Mouse (Mus musculus) liver, postnatal 0 days (tissue): ENCODE results near the gene Slc4a10. TPM values are rescaled to one million over a fixed set of nuclear protein-coding genes. Genes with fewer than 3 reads are reported as not detected.

Experiments used
- ATAC-seq: fragments of 200-750 bp; cut with Nextera tagmentation; 2 replicates; pipeline ENCODE4 v1.8.0; 2017; ENCODE audit warnings: mild to moderate bottlenecking, moderate library complexity
- DNase-seq: peaks from one replicate; pipeline ENCODE4 v3.0.0-alpha.2; 2016
- H3K27ac ChIP-seq: fragments of 300-500 bp; sonication (generic); 2 replicates; pipeline ENCODE4 v1.5.1; 2014; ENCODE audit warnings: antibody characterized with exemption, moderate library complexity, mild to moderate bottlenecking, low read depth
- H3K27me3 ChIP-seq: fragments of 300-500 bp; sonication (generic); 2 replicates; pipeline ENCODE4 v1.6.1; 2014; ENCODE audit warnings: low read length, control low read depth, mixed read lengths; ENCODE audit not compliant: insufficient read depth
- H3K36me3 ChIP-seq: fragments of 300-500 bp; sonication (generic); replicated peaks from 2 replicates; pipeline ENCODE4 v1.6.1; 2014; ENCODE audit warnings: mild to moderate bottlenecking, control low read depth, low read length, moderate library complexity, mixed read lengths; ENCODE audit not compliant: insufficient read depth
- H3K4me1 ChIP-seq: fragments of 300-500 bp; sonication (generic); 2 replicates; pipeline ENCODE4 v1.6.1; 2014; ENCODE audit warnings: antibody characterized with exemption, mild to moderate bottlenecking, control low read depth; ENCODE audit not compliant: insufficient read depth
- H3K4me2 ChIP-seq: fragments of 300-500 bp; sonication (generic); 2 replicates; pipeline ENCODE4 v1.6.1; 2014; ENCODE audit warnings: low read depth, mild to moderate bottlenecking, low read length, moderate library complexity, mixed read lengths
- H3K4me3 ChIP-seq: fragments of 300-500 bp; sonication (generic); 2 replicates; pipeline ENCODE4 v1.5.1; 2014; ENCODE audit warnings: low read depth, low read length
- H3K9ac ChIP-seq: fragments of 300-500 bp; sonication (generic); replicated peaks from 2 replicates; pipeline ENCODE4 v1.6.1; 2014; ENCODE audit warnings: mild to moderate bottlenecking, moderate library complexity
- H3K9me3 ChIP-seq: fragments of 300-500 bp; sonication (generic); 2 replicates; pipeline ENCODE4 v1.6.1; 2016; ENCODE audit warnings: mild to moderate bottlenecking, control low read depth, low read length, mixed read lengths
- CTCF ChIP-seq: sonication (generic); IDR thresholded peaks from 2 replicates; pipeline ENCODE4 v1.5.1; 2016; ENCODE audit warnings: antibody characterized with exemption, low read depth
- EP300 ChIP-seq: IDR thresholded peaks from 2 replicates; pipeline ENCODE4 v1.6.1; 2016; ENCODE audit warnings: antibody characterized with exemption, low read depth, mild to moderate bottlenecking
- WGBS: fragments of 180-500 bp; shearing (Covaris S2); extraction: QIAGEN DNeasy Blood & Tissue Kit; methylation state at CpG from one replicate; pipeline ENCODE4 v1.1.7; 2014; ENCODE audit not compliant: insufficient replicate concordance; 5-methylcytosine and 5-hydroxymethylcytosine counted together
- polyA plus RNA-seq: library from polyadenylated mRNA; unstranded; fragments of >200 nt; fragmentation: Nextera tagmentation; extraction: Ambion mirVana; gene quantifications from 2 replicates; pipeline ENCODE4 v1.2.1, GENCODE M21; 2015

Slc4a10 gene
- polyA plus RNA-seq, 1 experiment from 2014 or later = 0.05 TPM

DNA sequence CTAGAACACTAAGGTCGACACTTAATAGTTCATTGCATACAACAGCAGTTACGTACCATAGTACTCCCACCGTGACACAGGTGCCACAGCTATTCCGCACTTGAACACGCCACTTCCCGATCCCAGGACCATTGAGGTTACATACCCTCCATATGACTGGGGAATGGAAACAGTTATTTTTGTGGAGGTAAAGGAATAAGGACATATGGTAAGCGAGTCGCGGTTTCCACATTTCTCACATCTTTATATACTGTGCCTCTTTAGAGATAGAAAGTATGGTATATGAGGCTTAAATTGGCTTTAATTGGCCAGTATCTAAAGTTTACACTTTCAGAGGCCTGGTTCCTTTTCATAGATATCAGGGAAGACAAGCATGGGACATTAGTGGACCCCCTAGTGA lies 301.5 kb downstream of the Slc4a10 start:
- H3K4me3 ChIP-seq = no peak overlapping the region
- 88% methylated on average over 9 of the region's 9 CpGs for WGBS

DNA sequence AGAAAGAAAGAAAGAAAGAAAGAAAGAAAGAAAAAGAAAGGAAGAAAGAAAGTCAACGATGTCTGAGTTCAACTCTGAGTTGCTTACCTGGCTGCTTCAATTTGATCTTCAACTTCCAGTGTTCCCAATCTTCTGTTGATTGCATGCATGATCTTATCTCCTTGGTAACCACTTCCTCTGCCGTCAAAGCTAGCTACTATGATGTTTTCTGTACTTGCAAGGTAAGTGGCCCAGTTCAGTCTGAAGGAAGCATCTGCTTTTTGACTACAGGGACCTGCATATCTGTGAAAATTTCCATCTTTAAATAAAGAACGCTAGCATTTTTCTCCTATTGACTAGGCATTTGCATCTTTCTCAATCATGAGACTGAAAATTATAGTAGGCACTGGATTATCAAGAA lies 305.8 kb downstream of the Slc4a10 start:
- H3K27me3 ChIP-seq = no peaks in the 10 kb centered on the region
- no peak for ATAC-seq
- TF ChIP-seq CTCF = no peak
- no peak for TF ChIP-seq EP300
- H3K4me2 ChIP-seq = no peak overlapping the region
- H3K4me1 ChIP-seq = no peaks in the 10 kb centered on the region
- 59% methylated on average over 3 of the region's 3 CpGs for WGBS
- no peak overlapping the region for H3K27ac ChIP-seq
- no peak overlapping the region for H3K4me3 ChIP-seq
- H3K9ac ChIP-seq = no peak overlapping the region
- H3K36me3 ChIP-seq = no peaks in the 10 kb centered on the region; the same call in 1 of the 2 replicates
- H3K9me3 ChIP-seq = no peaks in the 10 kb centered on the region; the same call in 1 of the 2 replicates
- DNase-seq = no peak

More for the DNA sequence above, 301.5 kb downstream of the Slc4a10 start:
- no peaks in the 10 kb centered on the region for H3K27me3 ChIP-seq
- no peak overlapping the region for H3K27ac ChIP-seq
- H3K9ac ChIP-seq = no peak overlapping the region
- no peaks in the 10 kb centered on the region; the same call in 1 of the 2 replicates for H3K9me3 ChIP-seq
- no peaks in the 10 kb centered on the region for H3K4me1 ChIP-seq
- no peak overlapping the region for H3K4me2 ChIP-seq
- no peaks in the 10 kb centered on the region for H3K36me3 ChIP-seq
- DNase-seq (no peak), ATAC-seq (no peak)
- TF ChIP-seq EP300 (no peak), CTCF (no peak)

DNA sequence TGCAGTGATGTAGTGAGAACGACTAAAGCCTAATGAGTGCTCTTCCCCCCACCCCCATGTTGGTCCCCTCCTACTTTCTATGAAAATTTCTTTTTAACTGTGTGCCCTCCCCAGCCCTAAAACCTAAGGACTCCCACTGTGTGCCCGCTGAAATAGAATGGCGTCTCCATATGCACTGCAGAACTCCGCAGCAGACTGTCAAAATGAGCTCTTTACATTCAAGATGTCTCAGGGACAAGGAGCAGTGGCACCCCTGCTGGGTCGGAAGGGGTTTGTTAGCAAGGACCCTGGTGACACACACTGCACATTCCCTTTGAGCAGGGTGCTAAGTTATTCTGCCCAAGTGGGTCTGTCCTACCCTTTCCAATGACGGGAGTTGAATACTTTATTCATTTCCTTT lies 309.5 kb downstream of the Slc4a10 start:
- H3K4me1 ChIP-seq = no peaks in the 10 kb centered on the region
- H3K36me3 ChIP-seq = no peaks in the 10 kb centered on the region; the same call in 1 of the 2 replicates
- H3K27me3 ChIP-seq = no peaks in the 10 kb centered on the region
- WGBS = 69% methylated on average over 6 of the region's 6 CpGs
- TF ChIP-seq EP300 = no peak
- TF ChIP-seq CTCF = no peak
- no peak overlapping the region for H3K9ac ChIP-seq
- H3K4me3 ChIP-seq = no peak overlapping the region
- DNase-seq = no peak
- H3K4me2 ChIP-seq = no peak overlapping the region
- no peaks in the 10 kb centered on the region; the same call in 1 of the 2 replicates for H3K9me3 ChIP-seq
- no peak for ATAC-seq
- no peak overlapping the region for H3K27ac ChIP-seq

DNA sequence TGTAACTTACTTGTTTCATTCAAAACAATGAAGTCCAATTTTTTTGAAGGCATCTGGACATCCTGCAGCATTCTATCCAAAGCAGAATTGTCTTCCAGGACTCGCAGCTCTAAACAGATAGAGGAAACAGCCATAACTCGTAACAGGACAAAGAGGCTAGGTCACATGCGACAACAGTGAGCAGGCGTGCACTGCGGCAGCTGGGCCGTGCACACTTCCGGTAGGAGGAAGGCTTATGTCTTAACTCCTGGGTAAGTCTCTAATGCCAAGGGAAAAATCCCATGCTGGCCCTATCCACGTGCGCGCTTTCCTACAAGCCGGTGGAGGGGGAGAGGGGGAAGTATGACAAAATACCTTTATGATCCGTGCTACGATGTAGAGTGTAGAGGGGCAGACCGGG lies 310.3 kb downstream of the Slc4a10 start:
- 75% methylated on average over 14 of the region's 14 CpGs for WGBS
- Histone ChIP-seq H3K36me3 (no peaks in the 10 kb centered on the region; the same call in 1 of the 2 replicates), H3K9ac (no peak overlapping the region), H3K27ac (no peak overlapping the region), H3K9me3 (no peaks in the 10 kb centered on the region; the same call in 1 of the 2 replicates), H3K27me3 (no peaks in the 10 kb centered on the region), H3K4me3 (no peak overlapping the region), H3K4me2 (no peak overlapping the region), H3K4me1 (no peaks in the 10 kb centered on the region)
- no peak for ATAC-seq
- DNase-seq = no peak
- no peak for TF ChIP-seq EP300
- TF ChIP-seq CTCF = no peak

DNA sequence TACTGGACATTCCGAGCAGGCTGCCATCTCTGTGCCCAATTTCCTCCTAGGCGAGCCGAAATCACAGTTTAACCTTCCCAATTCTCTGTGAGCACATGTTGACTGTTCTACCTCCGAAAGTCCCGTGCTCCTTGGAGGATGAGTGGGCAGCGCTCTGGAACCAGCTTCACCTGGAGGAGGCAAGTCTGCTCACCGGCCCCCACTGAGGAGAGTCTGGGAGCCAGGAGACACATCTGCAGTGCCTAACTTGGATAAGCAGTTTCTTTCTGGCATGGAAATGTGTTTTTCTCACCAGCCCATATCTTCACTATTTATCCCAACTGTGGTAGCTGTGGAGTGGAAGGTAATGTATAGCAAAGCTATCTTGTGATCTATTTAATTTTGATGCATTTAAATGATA lies 311.0 kb downstream of the Slc4a10 start:
- Histone ChIP-seq H3K36me3 (no peaks in the 10 kb centered on the region; the same call in 1 of the 2 replicates), H3K27me3 (no peaks in the 10 kb centered on the region), H3K9me3 (no peaks in the 10 kb centered on the region; the same call in 1 of the 2 replicates), H3K4me2 (no peak overlapping the region), H3K27ac (no peak overlapping the region), H3K4me1 (no peaks in the 10 kb centered on the region), H3K4me3 (no peak overlapping the region), H3K9ac (no peak overlapping the region)
- DNase-seq (no peak), ATAC-seq (no peak)
- 78% methylated on average over 7 of the region's 7 CpGs for WGBS
- TF ChIP-seq EP300 (no peak), CTCF (no peak)

DNA sequence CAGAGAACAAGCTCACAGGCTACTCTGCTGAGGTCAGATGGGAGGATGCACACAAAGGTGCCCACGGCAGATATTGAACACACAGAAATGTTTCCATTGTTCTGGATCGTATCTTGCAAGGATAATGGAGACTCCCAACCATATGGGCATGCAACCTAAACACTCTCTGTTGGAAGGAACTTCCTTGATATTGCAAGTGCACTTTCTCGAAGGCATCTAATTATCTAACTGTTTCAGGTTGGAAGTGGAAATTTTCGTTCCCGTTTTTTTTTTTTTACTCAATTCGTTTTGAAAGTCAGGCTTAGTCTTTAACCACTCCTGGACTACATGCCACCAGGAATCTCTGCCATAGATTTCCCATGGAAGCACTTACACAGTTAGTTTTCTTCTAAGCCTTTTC lies 314.6 kb downstream of the Slc4a10 start:
- Histone ChIP-seq H3K36me3 (no peaks in the 10 kb centered on the region; the same call in 1 of the 2 replicates), H3K9me3 (no peaks in the 10 kb centered on the region), H3K4me1 (no peaks in the 10 kb centered on the region), H3K27ac (no peak overlapping the region), H3K4me3 (no peak overlapping the region), H3K27me3 (no peaks in the 10 kb centered on the region), H3K4me2 (no peak overlapping the region), H3K9ac (no peak overlapping the region)
- no peak for ATAC-seq
- TF ChIP-seq CTCF (no peak), EP300 (no peak)
- WGBS = 72% methylated on average over 6 of the region's 6 CpGs
- no peak for DNase-seq

DNA sequence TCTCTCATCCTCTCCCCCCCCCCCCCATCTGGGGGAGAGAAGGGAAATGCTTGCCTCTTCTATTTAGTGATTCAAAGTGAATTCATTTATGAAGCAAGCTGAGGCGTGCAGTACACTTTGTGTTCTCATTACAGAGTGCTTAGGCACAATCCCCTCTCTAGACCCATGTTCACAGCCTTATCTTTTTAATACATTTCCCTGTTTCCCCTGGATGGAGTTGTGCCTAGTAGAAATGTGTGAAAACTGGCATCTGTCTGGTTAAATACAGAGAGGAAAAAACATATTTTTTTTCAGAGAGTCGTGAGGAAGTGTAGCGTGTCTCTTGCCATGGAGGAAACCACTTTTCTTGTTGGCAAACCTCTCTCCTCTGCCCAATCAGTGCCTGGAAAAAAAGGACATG lies 315.3 kb downstream of the Slc4a10 start:
- no peak for ATAC-seq
- Histone ChIP-seq H3K9ac (no peak overlapping the region), H3K27ac (no peak overlapping the region), H3K27me3 (no peaks in the 10 kb centered on the region), H3K36me3 (no peaks in the 10 kb centered on the region; the same call in 1 of the 2 replicates), H3K4me2 (no peak overlapping the region), H3K4me3 (no peak overlapping the region), H3K4me1 (no peaks in the 10 kb centered on the region), H3K9me3 (no peaks in the 10 kb centered on the region)
- TF ChIP-seq EP300 = no peak
- TF ChIP-seq CTCF = no peak
- DNase-seq = no peak
- 60% methylated on average over 3 of the region's 3 CpGs for WGBS
